Mouse (Mus musculus) cerebellum, adult 9-11 months (tissue): ENCODE data around the gene C1qtnf1.

Experiments used
- DNase-seq: peaks from one replicate; pipeline ENCODE4 v3.0.0; 2022

C1qtnf1 gene

GRCm38 (mm10) chr11:118411271-118411670, 16.7 kb upstream of the C1qtnf1 start:
- DNase-seq: no peak

- DNase-seq: no peak
These were observed 15.4 kb upstream of the C1qtnf1 start for GRCm38 (mm10) chr11:118412601-118413000.

GRCm38 (mm10) chr11:118413055-118413454, 14.9 kb upstream of the C1qtnf1 start:
- DNase-seq: peak; percentile 77

- DNase-seq: no peak
These were observed 13.7 kb upstream of the C1qtnf1 start for GRCm38 (mm10) chr11:118414270-118414669.

- no peak for DNase-seq
These were observed 12.4 kb upstream of the C1qtnf1 start for GRCm38 (mm10) chr11:118415630-118416029.

- DNase-seq: no peak
These were observed 12.0 kb upstream of the C1qtnf1 start for GRCm38 (mm10) chr11:118416046-118416445.

GRCm38 (mm10) chr11:118417496-118417895, 10.5 kb upstream of the C1qtnf1 start:
- no peak for DNase-seq

- DNase-seq: no peak
These were observed 9.6 kb upstream of the C1qtnf1 start for GRCm38 (mm10) chr11:118418442-118418833.

GRCm38 (mm10) chr11:118418834-118419504, 9.0 kb upstream of the C1qtnf1 start, which contains the start of gene Cant1:
Cant1 (minus strand) TSS chr11:118419086.
- peak; percentile 99 for DNase-seq

- no peak for DNase-seq
These were observed 7.7 kb upstream of the C1qtnf1 start for GRCm38 (mm10) chr11:118420261-118420660.

GRCm38 (mm10) chr11:118423266-118423971, 4.6 kb upstream of the C1qtnf1 start:
- DNase-seq: peak; percentile 79

- no peak for DNase-seq
These were observed 3.2 kb upstream of the C1qtnf1 start for GRCm38 (mm10) chr11:118424621-118425335.

GRCm38 (mm10) chr11:118426765-118427164, 1.2 kb upstream of the C1qtnf1 start:
- no peak for DNase-seq

GRCm38 (mm10) chr11:118427266-118427779, 680 bp upstream of the C1qtnf1 start:
- no peak for DNase-seq

GRCm38 (mm10) chr11:118428460-118428868, 461 bp downstream of the C1qtnf1 start:
- no peak for DNase-seq

GRCm38 (mm10) chr11:118428944-118429709, 1.1 kb downstream of the C1qtnf1 start:
- no peak for DNase-seq

- no peak for DNase-seq
These were observed 2.4 kb downstream of the C1qtnf1 start for GRCm38 (mm10) chr11:118430291-118430885.

GRCm38 (mm10) chr11:118431100-118431948, 3.3 kb downstream of the C1qtnf1 start:
- no peak for DNase-seq

- no peak for DNase-seq
These were observed 5.4 kb downstream of the C1qtnf1 start for GRCm38 (mm10) chr11:118433398-118433868.

GRCm38 (mm10) chr11:118434093-118434492, 6.1 kb downstream of the C1qtnf1 start:
- DNase-seq: no peak

GRCm38 (mm10) chr11:118436471-118436935, 8.5 kb downstream of the C1qtnf1 start:
- DNase-seq: peak; percentile 83
